Mouse (Mus musculus): ENCODE results near the gene Edc4. TPM values are rescaled to one million over a fixed set of nuclear protein-coding genes. Genes with fewer than 3 reads are reported as not detected.

The Edc4 gene
- polyA plus RNA-seq, 1 experiment from 2014 or later = 17.4 TPM

GRCm38 (mm10) chr8:105860143-105860981, 20.3 kb upstream of the Edc4 start, which contains the start of gene Nutf2:
Gene Nutf2, plus strand, starts transcription at chr8:105860580.
- Histone ChIP-seq H3K4me1 (ENCODE audit: control insufficient read depth, low read depth, low read length) (peaks cover 57% of the 10 kb centered on the region), H3K9me3 (replicated peaks; ENCODE audit: control insufficient read depth, low read length) (no peaks in the 10 kb centered on the region), H3K4me2 (ENCODE audit: low read depth, low read length) (peak within 1 kb of the TSS; percentile 94), H3K4me3 (ENCODE audit: low read depth, low read length) (peak within 1 kb of the TSS; percentile 97), H3K27me3 (ENCODE audit: control insufficient read depth, insufficient read depth, low read depth, low read length) (no peaks in the 10 kb centered on the region), H3K9ac (ENCODE audit: low read depth, low read length) (peak within 1 kb of the TSS; percentile 93), H3K27ac (ENCODE audit: low read length) (peak within 1 kb of the TSS; percentile 99), H3K36me3 (ENCODE audit: control insufficient read depth, insufficient read depth) (peaks cover 2% of the 10 kb centered on the region; the same call in 1 of the 2 replicates)
- peak; percentile 94 for ATAC-seq (ENCODE audit: low read depth)
- WGBS (ENCODE audit: insufficient replicate concordance) = under 1% methylated on average over 58 of the region's 59 CpGs

GRCm38 (mm10) chr8:105861951-105862350, 18.7 kb upstream of the Edc4 start:
- 0% methylated on average over 1 of the region's 1 CpGs for WGBS (ENCODE audit: insufficient replicate concordance)
- peak overlapping the region; percentile 99 for H3K27ac ChIP-seq (ENCODE audit: low read length)
- H3K4me3 ChIP-seq (ENCODE audit: low read depth, low read length) = peak overlapping the region; percentile 97
- peaks cover 55% of the 10 kb centered on the region for H3K4me1 ChIP-seq (ENCODE audit: control insufficient read depth, low read depth, low read length)
- no peaks in the 10 kb centered on the region for H3K9me3 ChIP-seq (replicated peaks; ENCODE audit: control insufficient read depth, low read length)
- no peak for ATAC-seq (ENCODE audit: low read depth)
- H3K27me3 ChIP-seq (ENCODE audit: control insufficient read depth, insufficient read depth, low read depth, low read length) = no peaks in the 10 kb centered on the region
- peak overlapping the region; percentile 94 for H3K4me2 ChIP-seq (ENCODE audit: low read depth, low read length)
- H3K9ac ChIP-seq (ENCODE audit: low read depth, low read length) = peak overlapping the region; percentile 93
- peaks cover 5% of the 10 kb centered on the region for H3K36me3 ChIP-seq (ENCODE audit: control insufficient read depth, insufficient read depth)

- peaks cover 13% of the 10 kb centered on the region for H3K36me3 ChIP-seq (ENCODE audit: control insufficient read depth, insufficient read depth)
- H3K4me3 ChIP-seq (ENCODE audit: low read depth, low read length) = no peak overlapping the region
- 0 out of 2 replicates have a peak, but pooled peaks have one; percentile 40 for ATAC-seq (ENCODE audit: low read depth)
- H3K9me3 ChIP-seq (replicated peaks; ENCODE audit: control insufficient read depth, low read length) = no peaks in the 10 kb centered on the region
- H3K27me3 ChIP-seq (ENCODE audit: control insufficient read depth, insufficient read depth, low read depth, low read length) = no peaks in the 10 kb centered on the region
- 42% methylated on average over 6 of the region's 6 CpGs for WGBS (ENCODE audit: insufficient replicate concordance)
- peaks cover 29% of the 10 kb centered on the region for H3K4me1 ChIP-seq (ENCODE audit: control insufficient read depth, low read depth, low read length)
- no peak overlapping the region for H3K9ac ChIP-seq (ENCODE audit: low read depth, low read length)
- H3K27ac ChIP-seq (ENCODE audit: low read length) = peak overlapping the region; percentile 13
- H3K4me2 ChIP-seq (ENCODE audit: low read depth, low read length) = no peak overlapping the region
These were observed 14.2 kb upstream of the Edc4 start for GRCm38 (mm10) chr8:105866364-105867029.

GRCm38 (mm10) chr8:105874301-105874700, 6.4 kb upstream of the Edc4 start:
- no peak overlapping the region for H3K9ac ChIP-seq (ENCODE audit: low read depth, low read length)
- no peak overlapping the region for H3K27ac ChIP-seq (ENCODE audit: low read length)
- H3K27me3 ChIP-seq (ENCODE audit: control insufficient read depth, insufficient read depth, low read depth, low read length) = no peaks in the 10 kb centered on the region
- H3K4me3 ChIP-seq (ENCODE audit: low read depth, low read length) = no peak overlapping the region
- 78% methylated on average over 6 of the region's 6 CpGs for WGBS (ENCODE audit: insufficient replicate concordance)
- no peak overlapping the region for H3K4me2 ChIP-seq (ENCODE audit: low read depth, low read length)
- no peaks in the 10 kb centered on the region for H3K9me3 ChIP-seq (replicated peaks; ENCODE audit: control insufficient read depth, low read length)
- no peak for ATAC-seq (ENCODE audit: low read depth)
- H3K36me3 ChIP-seq (ENCODE audit: control insufficient read depth, insufficient read depth) = peaks cover 30% of the 10 kb centered on the region
- H3K4me1 ChIP-seq (ENCODE audit: control insufficient read depth, low read depth, low read length) = no peaks in the 10 kb centered on the region; the same call in 1 of the 2 replicates

GRCm38 (mm10) chr8:105889756-105890465, 9.2 kb downstream of the Edc4 start:
- no peak overlapping the region for H3K27ac ChIP-seq (ENCODE audit: low read length)
- no peaks in the 10 kb centered on the region for H3K27me3 ChIP-seq (ENCODE audit: control insufficient read depth, insufficient read depth, low read depth, low read length)
- no peak for ATAC-seq (ENCODE audit: low read depth)
- H3K9ac ChIP-seq (ENCODE audit: low read depth, low read length) = no peak overlapping the region
- H3K4me3 ChIP-seq (ENCODE audit: low read depth, low read length) = no peak overlapping the region
- H3K36me3 ChIP-seq (ENCODE audit: control insufficient read depth, insufficient read depth) = peaks cover 66% of the 10 kb centered on the region
- WGBS (ENCODE audit: insufficient replicate concordance) = 83% methylated on average over 12 of the region's 12 CpGs
- H3K9me3 ChIP-seq (replicated peaks; ENCODE audit: control insufficient read depth, low read length) = no peaks in the 10 kb centered on the region
- H3K4me1 ChIP-seq (ENCODE audit: control insufficient read depth, low read depth, low read length) = no peaks in the 10 kb centered on the region
- no peak overlapping the region for H3K4me2 ChIP-seq (ENCODE audit: low read depth, low read length)

- WGBS (ENCODE audit: insufficient replicate concordance) = 77% methylated on average over 6 of the region's 6 CpGs
- no peak overlapping the region for H3K27ac ChIP-seq (ENCODE audit: low read length)
- H3K4me1 ChIP-seq (ENCODE audit: control insufficient read depth, low read depth, low read length) = no peaks in the 10 kb centered on the region
- no peak overlapping the region for H3K9ac ChIP-seq (ENCODE audit: low read depth, low read length)
- no peak overlapping the region for H3K4me3 ChIP-seq (ENCODE audit: low read depth, low read length)
- no peaks in the 10 kb centered on the region for H3K27me3 ChIP-seq (ENCODE audit: control insufficient read depth, insufficient read depth, low read depth, low read length)
- no peak for ATAC-seq (ENCODE audit: low read depth)
- no peak overlapping the region for H3K4me2 ChIP-seq (ENCODE audit: low read depth, low read length)
- H3K9me3 ChIP-seq (replicated peaks; ENCODE audit: control insufficient read depth, low read length) = no peaks in the 10 kb centered on the region
- peaks cover 57% of the 10 kb centered on the region for H3K36me3 ChIP-seq (ENCODE audit: control insufficient read depth, insufficient read depth)
These were observed 10.2 kb downstream of the Edc4 start for GRCm38 (mm10) chr8:105890870-105891269.

- Histone ChIP-seq H3K27me3 (ENCODE audit: control insufficient read depth, insufficient read depth, low read depth, low read length) (no peaks in the 10 kb centered on the region), H3K4me3 (ENCODE audit: low read depth, low read length) (no peak overlapping the region), H3K27ac (ENCODE audit: low read length) (no peak overlapping the region), H3K9me3 (replicated peaks; ENCODE audit: control insufficient read depth, low read length) (no peaks in the 10 kb centered on the region), H3K4me2 (ENCODE audit: low read depth, low read length) (no peak overlapping the region), H3K4me1 (ENCODE audit: control insufficient read depth, low read depth, low read length) (no peaks in the 10 kb centered on the region), H3K36me3 (ENCODE audit: control insufficient read depth, insufficient read depth) (peaks cover 42% of the 10 kb centered on the region), H3K9ac (ENCODE audit: low read depth, low read length) (no peak overlapping the region)
- no peak for ATAC-seq (ENCODE audit: low read depth)
- WGBS (ENCODE audit: insufficient replicate concordance) = 77% methylated on average over 6 of the region's 6 CpGs
These were observed 11.8 kb downstream of the Edc4 start for GRCm38 (mm10) chr8:105892432-105892831.

- WGBS (ENCODE audit: insufficient replicate concordance) = 40% methylated on average over 11 of the region's 11 CpGs
- Histone ChIP-seq H3K4me2 (ENCODE audit: low read depth, low read length) (no peak within 1 kb of the TSS), H3K4me1 (ENCODE audit: control insufficient read depth, low read depth, low read length) (no peaks in the 10 kb centered on the region; the same call in 1 of the 2 replicates), H3K36me3 (ENCODE audit: control insufficient read depth, insufficient read depth) (peaks cover 33% of the 10 kb centered on the region), H3K9me3 (replicated peaks; ENCODE audit: control insufficient read depth, low read length) (no peaks in the 10 kb centered on the region), H3K4me3 (ENCODE audit: low read depth, low read length) (no peak within 1 kb of the TSS), H3K9ac (ENCODE audit: low read depth, low read length) (no peak within 1 kb of the TSS), H3K27ac (ENCODE audit: low read length) (no peak within 1 kb of the TSS), H3K27me3 (ENCODE audit: control insufficient read depth, insufficient read depth, low read depth, low read length) (no peaks in the 10 kb centered on the region)
- peak; percentile 72 for ATAC-seq (ENCODE audit: low read depth)
These were observed 12.7 kb downstream of the Edc4 start, which contains the start of gene Nrn1l for GRCm38 (mm10) chr8:105893339-105893738. Gene Nrn1l, plus strand, starts transcription at chr8:105893567.
